Mouse (Mus musculus) gastrocnemius, adult 2 months (tissue): ENCODE data around the gene Prkca. TPM values are rescaled to one million over a fixed set of nuclear protein-coding genes. Genes with fewer than 3 reads are reported as not detected.

Experiments used
- DNase-seq: peaks from one replicate; pipeline ENCODE4 v3.0.0; 2022
- H3K27ac ChIP-seq: fragments of 200-600 bp; 2 replicates; pipeline ENCODE4 v1.8.1; 2022; ENCODE audit warnings: mild to moderate bottlenecking
- H3K4me3 ChIP-seq: fragments of 200-600 bp; 2 replicates; pipeline ENCODE4 v1.8.1; 2022; ENCODE audit warnings: mild to moderate bottlenecking, moderate library complexity
- CTCF ChIP-seq: fragments of 200-600 bp; IDR thresholded peaks from 2 replicates; pipeline ENCODE4 v1.8.1; 2022; ENCODE audit warnings: antibody characterized with exemption, mild to moderate bottlenecking, moderate library complexity
- intact Hi-C: fragments of 180-260 bp; cut with DNase I; formaldehyde crosslinking; loops from one replicate; pipeline ENCODE4 v1.15.1; 2025
- total RNA-seq, 2 experiments: library from RNA; stranded (reverse); gene quantifications; 2 replicates each; pipeline ENCODE4 v1.2.3; 2021

Prkca gene
- total RNA-seq, 2 experiments from 2014 or later, result 54.9 to 57.8 TPM

DNA sequence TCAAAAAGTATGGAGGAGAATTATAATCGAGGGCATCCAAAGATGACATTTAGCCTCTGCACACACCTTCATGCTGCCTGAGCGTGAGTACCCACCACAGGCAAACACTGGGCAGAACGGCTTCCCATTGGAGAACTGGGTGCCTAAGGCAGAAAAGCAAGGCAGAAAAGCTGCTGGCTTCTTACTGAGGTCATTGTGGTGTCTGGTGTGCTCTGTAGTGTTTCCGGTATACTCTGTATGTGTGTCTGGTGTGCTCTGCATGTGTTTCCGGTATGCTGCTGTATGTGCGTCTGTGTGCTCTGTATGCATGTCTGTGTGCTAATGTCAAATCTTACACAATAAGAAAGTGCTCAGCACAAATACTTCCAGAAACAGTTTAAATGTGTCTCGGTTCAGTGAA, 127.7 kb downstream of the Prkca start:
- no peak for DNase-seq
- no peak for TF ChIP-seq CTCF
- intact Hi-C loops, result loop anchor here (10.0 kb wide), 1 partner anchor 181 kb away; no protein-coding TSS in a partner anchor
- H3K4me3 ChIP-seq, result no peak overlapping the region
- H3K27ac ChIP-seq, result peak overlapping the region; percentile 71

DNA sequence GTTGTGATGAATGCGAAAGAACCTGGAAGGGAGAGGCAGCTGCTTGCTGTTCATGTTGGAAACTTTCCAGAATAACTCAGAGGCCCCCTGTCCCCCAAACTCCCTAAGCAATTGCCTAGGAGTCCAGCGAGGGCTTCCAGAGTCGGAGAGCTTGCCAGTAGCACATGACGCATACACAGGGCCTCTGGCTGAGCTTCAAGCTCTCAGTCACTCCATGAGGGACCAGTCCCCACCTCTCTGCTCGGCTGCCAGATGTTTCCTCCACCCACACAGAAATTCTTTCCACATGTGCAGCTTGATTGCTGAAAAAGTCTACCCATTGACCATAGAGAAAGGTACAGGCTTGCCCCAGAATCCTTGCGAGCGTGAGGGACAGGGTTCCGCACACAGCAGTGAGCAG, 128.3 kb downstream of the Prkca start:
- DNase-seq, result peak; percentile 87
- H3K4me3 ChIP-seq, result peak overlapping the region; percentile 50
- H3K27ac ChIP-seq, result peak overlapping the region; percentile 71
- TF ChIP-seq CTCF, result no peak
- intact Hi-C loops, result loop anchor here (10.0 kb wide), 1 partner anchor 181 kb away; no protein-coding TSS in a partner anchor

DNA sequence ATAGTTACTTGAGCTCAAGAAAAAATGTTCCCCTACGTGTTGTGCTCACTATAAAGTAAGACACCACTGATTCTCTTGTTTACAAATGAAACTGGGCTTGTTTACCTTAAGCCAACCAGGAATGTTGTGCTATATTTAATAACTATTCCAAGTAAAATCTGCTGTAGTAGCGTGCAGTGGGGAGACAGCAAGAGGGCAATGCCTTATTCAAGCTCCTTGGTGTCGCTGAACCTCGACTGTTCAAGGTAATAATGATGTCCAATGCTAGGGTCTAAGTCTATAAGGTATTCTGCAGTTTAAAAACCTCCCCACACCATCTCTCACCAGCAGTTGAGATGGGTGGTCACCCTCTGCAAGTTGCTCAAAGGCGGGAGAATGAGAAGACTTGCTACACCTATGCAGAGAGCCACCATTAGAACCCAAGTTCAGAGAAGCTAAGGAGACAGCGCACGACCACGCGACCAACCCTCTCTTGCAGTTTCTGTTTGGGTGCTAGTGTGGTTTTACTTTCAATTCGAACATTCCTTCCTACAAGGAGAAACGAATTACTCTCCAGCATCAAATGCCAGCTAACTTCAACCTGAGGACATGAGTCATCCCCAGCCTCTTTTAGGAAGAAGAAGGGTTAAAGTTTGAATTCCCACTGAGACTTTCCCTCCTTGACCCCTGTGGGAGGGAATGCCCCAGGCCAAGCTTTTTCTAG, 129.1 kb downstream of the Prkca start:
- intact Hi-C loops, result loop anchor here (10.0 kb wide), 1 partner anchor 180 kb away; no protein-coding TSS in a partner anchor
- DNase-seq, result no peak
- peak overlapping the region; percentile 50 for H3K4me3 ChIP-seq
- peak overlapping the region; percentile 71 for H3K27ac ChIP-seq
- no peak for TF ChIP-seq CTCF

DNA sequence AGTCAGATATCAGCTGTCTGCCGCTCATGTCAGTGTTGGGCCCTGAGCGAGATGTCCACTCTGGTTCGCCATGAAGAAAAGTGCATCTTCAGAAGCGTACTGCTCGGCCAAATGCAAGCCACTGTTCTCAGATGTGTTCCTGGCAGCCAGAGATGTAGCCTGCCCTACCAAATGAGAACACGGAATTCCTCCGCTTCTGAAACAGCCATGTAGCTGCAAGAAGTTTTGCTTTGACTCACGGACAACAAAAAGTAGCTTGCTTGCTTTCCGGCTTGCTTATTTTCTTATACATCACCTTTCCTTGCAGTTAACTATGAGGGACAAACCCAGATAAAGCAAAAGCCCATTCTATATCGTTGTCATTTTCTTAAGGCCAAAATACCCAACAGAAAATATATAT, 129.9 kb downstream of the Prkca start:
- no peak for TF ChIP-seq CTCF
- Histone ChIP-seq H3K4me3 (no peak overlapping the region), H3K27ac (peak overlapping the region; percentile 38; the same call in 1 of the 2 replicates)
- no peak for DNase-seq
- intact Hi-C loops, result loop anchor here (10.0 kb wide), 1 partner anchor 179 kb away; no protein-coding TSS in a partner anchor

DNA sequence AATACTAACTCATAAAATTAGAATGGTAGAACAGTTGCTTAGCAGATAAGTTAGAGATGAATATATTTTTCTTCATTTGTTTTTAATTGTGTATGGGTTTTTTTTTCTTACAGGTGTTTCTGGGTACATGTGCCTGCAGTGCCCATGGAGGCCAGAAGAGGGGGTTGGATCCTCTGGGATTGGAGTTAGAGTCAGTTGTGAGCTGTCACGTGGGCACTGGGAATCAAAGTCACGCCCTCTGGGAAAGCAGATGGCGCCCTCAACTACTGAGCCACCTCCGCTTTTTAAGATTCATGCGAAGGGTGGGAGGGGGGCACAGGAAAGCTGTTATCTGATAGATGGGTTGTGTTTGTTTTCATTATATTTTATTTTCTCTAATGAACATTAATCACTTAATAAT, 131.1 kb downstream of the Prkca start:
- TF ChIP-seq CTCF, result peak; percentile 34
- intact Hi-C loops, result loop anchor here (10.0 kb wide), 1 partner anchor 178 kb away; no protein-coding TSS in a partner anchor
- H3K27ac ChIP-seq, result no peak overlapping the region
- H3K4me3 ChIP-seq, result no peak overlapping the region
- no peak for DNase-seq

DNA sequence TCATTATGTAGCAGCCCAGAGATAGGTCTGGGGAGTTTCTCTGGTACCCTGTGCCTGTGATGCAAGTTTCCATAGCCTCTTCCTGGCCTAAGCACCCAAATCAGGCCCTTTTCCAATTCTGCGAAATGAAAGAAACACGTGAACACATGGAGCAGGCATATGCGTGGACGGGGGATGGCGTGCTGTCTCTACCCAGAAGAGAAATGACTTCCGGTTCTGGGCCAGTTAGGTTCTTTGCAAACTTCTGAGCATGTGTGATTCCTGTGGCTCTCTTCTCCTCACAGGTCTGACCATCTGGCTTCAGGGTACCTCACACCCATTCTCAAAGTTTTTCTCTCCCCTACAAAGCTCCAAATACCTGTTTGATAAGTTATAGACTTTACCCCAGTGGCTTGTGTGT, 131.7 kb downstream of the Prkca start:
- intact Hi-C loops, result loop anchor here (10.0 kb wide), 1 partner anchor 177 kb away; no protein-coding TSS in a partner anchor
- H3K27ac ChIP-seq, result no peak overlapping the region
- DNase-seq, result no peak
- H3K4me3 ChIP-seq, result no peak overlapping the region
- TF ChIP-seq CTCF, result no peak

DNA sequence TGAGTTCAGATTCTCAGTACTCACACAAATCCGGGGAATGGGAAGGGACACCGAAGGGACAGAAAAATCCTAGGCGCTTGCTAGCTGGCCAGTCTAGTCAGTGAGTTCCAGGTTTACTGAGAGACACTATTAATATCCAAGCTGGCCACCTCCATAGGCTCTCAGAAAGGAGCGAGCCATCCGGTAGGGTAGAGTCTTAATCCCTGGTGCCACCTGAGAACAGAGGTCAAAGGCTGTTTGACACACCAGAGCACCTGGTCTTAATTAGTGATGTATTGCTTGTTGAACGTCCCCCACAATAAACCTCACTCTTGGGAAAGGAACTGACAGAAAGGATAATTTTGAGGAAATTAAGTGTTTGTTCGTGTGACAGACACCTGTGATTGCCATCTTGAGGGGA, 133.0 kb downstream of the Prkca start:
- intact Hi-C loops, result loop anchor here (10.0 kb wide), 1 partner anchor 176 kb away; no protein-coding TSS in a partner anchor
- no peak overlapping the region for H3K27ac ChIP-seq
- no peak overlapping the region for H3K4me3 ChIP-seq
- DNase-seq, result no peak
- no peak for TF ChIP-seq CTCF

DNA sequence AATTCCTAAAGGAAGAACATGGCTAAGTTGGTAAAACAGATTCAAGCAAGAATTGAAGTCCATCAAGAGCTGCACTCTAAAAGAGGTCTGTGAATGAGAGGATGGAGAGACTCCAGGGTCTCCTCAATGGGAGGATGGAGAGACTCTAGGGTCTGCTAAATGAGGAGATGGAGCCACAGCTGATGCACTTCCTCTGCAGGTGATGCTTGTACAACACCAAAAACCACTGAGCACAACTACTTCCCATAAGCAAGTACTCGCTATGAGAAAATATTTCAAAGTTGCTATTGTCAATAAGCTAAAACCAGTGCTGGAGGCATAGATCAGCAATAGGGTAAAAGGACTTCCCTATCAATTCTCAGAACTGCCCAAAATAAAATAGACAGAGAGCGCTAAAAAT, 137.1 kb downstream of the Prkca start:
- Histone ChIP-seq H3K4me3 (no peak overlapping the region), H3K27ac (no peak overlapping the region)
- no peak for TF ChIP-seq CTCF
- no peak for DNase-seq
- intact Hi-C loops, result no loop called here

DNA sequence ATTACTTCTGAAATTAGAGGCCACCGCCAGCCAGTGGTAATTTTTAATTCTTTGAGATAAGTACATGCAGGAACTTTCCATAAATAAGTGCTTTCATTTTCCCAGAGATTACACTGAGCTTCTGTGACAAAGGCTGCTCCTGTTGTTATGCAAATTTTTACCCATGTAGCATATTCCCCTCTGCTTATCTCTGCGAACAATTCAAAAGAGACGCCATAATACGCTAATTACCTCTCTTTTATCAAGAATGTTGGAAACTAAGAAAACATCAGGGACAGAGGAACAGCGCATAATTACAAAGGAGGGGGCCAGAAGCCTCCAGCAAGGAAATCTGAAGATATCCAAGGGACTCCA, 138.9 kb downstream of the Prkca start:
- Histone ChIP-seq H3K27ac (no peak overlapping the region), H3K4me3 (no peak overlapping the region)
- no peak for DNase-seq
- intact Hi-C loops, result no loop called here
- no peak for TF ChIP-seq CTCF

DNA sequence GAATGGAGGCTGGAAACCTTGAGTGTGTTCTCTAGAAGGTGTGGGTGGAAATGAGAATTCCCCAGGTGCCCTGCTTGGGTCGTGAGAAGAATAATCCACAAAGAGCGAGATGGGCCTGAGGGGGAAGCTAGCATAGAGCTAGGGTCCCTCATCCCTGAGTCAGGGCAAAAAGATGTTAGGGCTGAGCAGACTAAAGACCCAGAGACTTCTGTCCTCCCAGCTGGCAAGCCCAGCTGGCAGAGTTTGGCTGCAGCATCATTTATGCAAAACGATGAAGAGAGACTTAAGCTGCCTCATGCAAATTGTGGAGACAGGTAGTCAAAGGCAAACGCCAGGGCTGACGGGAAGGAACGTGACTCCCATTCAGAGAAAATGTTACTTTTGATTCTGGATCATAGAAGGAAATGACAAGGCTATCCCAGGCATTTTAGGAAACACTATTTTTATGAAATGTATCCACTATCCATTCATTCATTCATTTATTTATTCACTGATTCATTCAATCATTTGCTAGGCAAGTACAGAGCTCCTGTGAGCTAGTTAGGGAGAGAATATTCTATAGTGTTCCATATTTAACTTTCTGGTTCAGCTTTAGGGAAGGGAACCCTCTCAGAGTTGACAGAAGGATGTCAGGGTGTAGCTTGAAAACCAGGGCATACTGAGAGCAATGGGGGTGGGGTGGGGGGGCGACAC, 139.4 kb downstream of the Prkca start:
- intact Hi-C loops, result no loop called here
- no peak for TF ChIP-seq CTCF
- DNase-seq, result no peak
- Histone ChIP-seq H3K4me3 (no peak overlapping the region), H3K27ac (no peak overlapping the region)

DNA sequence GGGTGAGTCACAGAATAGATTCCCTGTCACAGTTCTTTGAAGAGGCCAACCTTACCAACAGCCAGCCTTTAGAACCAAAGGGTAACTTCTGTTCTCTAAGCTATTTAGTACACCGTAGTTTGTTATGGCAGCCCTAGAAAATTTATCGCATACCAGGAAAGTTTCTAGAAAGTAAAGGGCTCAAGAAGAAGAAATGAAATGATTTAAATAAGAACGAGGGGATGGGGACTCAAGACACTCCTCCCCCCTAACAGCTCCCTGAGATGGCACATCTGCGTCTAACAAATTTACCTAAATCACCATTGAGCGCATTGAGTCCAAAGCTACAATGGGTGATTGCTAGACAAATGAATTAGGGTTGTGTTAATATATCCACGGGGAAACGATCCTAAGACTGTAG, 140.9 kb downstream of the Prkca start:
- intact Hi-C loops, result no loop called here
- no peak for TF ChIP-seq CTCF
- Histone ChIP-seq H3K27ac (no peak overlapping the region), H3K4me3 (no peak overlapping the region)
- no peak for DNase-seq

DNA sequence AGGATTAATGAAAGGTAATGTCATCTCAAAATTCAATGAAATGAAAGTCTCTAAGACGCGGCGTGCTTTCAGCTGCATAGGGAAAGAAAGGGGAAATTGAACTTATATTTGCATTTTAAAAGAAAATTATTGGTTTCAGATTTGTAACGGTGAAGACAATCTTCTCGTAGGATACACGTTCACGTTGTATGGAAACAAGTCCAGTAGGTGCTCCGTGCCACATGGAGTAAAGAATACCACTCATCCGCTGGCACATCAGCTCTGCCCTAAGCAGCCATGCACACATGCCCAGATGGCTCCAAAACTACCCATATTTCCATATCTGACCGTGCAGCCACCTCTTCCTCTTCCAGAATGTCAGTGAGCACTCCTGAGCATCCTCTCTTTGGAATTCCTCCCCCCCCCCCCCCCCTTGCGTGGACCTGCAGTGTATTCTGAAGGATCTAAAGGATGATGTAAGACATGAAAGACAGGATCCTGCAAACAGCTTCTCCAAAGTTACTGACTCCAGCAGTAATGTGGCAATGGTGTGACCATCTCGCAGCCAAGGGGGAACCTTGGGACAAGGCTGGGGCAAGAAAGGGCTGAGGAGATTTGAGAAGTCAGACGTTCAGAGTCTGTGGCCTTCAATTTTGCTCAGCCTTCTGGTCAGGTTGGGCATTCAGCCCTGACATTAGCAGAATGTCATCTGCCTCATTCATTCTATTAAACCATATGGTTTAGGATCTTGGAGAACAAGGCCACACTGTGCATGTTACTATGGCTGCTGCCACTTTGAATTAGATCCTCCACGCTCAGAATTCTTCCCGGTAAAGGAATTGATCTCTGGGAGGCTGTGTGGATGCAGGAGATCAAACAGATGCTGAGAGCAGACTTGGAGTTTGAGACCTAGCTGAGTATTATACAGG, 142.8 kb downstream of the Prkca start:
- H3K4me3 ChIP-seq, result no peak overlapping the region
- TF ChIP-seq CTCF, result no peak
- H3K27ac ChIP-seq, result no peak overlapping the region
- intact Hi-C loops, result no loop called here
- DNase-seq, result no peak

DNA sequence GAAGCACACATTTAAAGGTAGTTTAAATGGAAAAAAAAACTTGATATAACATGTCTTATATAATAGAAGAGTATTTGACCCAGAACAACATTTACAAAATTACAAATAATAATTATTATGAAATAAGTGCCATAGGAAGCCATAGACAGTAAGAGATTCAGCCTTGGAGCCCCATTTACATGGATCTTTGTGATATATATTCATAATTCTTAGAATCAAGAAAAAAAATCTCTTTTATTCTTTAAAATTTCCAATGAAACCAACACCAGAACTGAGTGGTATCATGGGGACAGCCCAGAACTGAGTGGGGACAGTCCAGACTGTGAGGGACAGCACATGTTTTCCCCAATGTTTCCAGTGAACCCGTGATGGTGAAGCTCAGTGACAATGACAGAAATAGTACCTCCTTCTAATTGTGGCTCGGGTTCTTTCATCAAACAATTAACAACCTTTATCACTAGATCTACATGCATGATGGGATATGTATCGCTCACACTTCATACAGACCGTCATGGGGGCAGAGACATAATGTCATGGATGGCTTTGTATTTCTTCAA, 144.2 kb downstream of the Prkca start:
- no peak overlapping the region for H3K4me3 ChIP-seq
- TF ChIP-seq CTCF, result no peak
- DNase-seq, result no peak
- H3K27ac ChIP-seq, result no peak overlapping the region
- intact Hi-C loops, result no loop called here
